Mouse (Mus musculus): ENCODE data around the gene Slc38a6. TPM values are rescaled to one million over a fixed set of nuclear protein-coding genes. Genes with fewer than 3 reads are reported as not detected.

The Slc38a6 gene
- total RNA-seq, 1 experiment = 17.4 TPM

DNA sequence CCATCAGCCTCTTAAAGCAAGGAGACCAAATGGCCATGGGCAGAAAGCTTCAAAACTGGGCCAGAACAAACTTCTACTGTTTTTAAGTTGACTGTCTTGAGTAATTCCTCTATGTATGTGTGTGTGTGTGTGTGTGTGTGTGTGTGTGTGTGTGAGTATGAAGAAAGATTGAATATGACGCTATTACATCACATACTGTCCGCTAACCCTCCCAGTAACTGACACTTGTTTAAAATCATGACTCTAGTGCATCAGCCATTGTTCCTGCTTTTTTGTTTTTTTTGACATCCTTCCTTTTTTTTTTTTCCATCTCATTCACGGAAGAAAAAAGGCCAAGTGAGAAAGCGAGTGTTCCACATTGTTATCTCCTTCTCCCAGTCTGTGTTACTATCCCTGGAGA, 72.9 kb downstream of the Slc38a6 start:
- peaks cover 0 to 7% of the 10 kb centered on the region in 2 experiments; a peak in 3 of 4 replicates for H3K4me1 ChIP-seq (ENCODE audit: control insufficient read depth in 2 of 2, insufficient read depth in 2 of 2, low read length in 2 of 2, poor library complexity in 1 of 2)
- peaks cover 2% of the 10 kb centered on the region; the same call in 1 of the 2 replicates for H3K36me3 ChIP-seq (ENCODE audit: control insufficient read depth, insufficient read depth, low read length, poor library complexity, severe bottlenecking)
- H3K9me3 ChIP-seq (ENCODE audit: control insufficient read depth, insufficient read depth, low read depth, low read length) = no peaks in the 10 kb centered on the region
- in situ Hi-C loops (cut with MboI; ENCODE audit: low sequenced_read_pairs in 2 of 2, unreplicated experiment in 2 of 2) = no loop called here
- H3K4me3 ChIP-seq (ENCODE audit: insufficient read depth in 1 of 2, low read depth in 1 of 2, low read length in 2 of 2, poor library complexity in 1 of 2, severe bottlenecking in 1 of 2) = no peak overlapping the region
- no peak for DNase-seq (ENCODE audit: low read depth, low spot score)
- TF ChIP-seq ZNF384 (IDR thresholded peaks at IDR 0.05; ENCODE audit: low read depth, low read length) = no peak
- no peak for TF ChIP-seq ZC3H11A (IDR thresholded peaks at IDR 0.05; ENCODE audit: borderline replicate concordance, low read depth, low read length)
- no peak for TF ChIP-seq CHD2 (IDR thresholded peaks at IDR 0.05; ENCODE audit: low read depth, low read length)
- no peak for TF ChIP-seq MAFK (IDR thresholded peaks at IDR 0.05; ENCODE audit: insufficient read depth, low read depth, low read length)
- no peak for TF ChIP-seq HCFC1 (IDR thresholded peaks at IDR 0.05; ENCODE audit: borderline replicate concordance, insufficient read depth, low read length)
- no peak overlapping the region for H3K27ac ChIP-seq (ENCODE audit: insufficient read depth, low read depth, low read length, poor library complexity, severe bottlenecking)
- H3K9ac ChIP-seq (ENCODE audit: insufficient read depth, low read depth, low read length, poor library complexity, severe bottlenecking) = no peak overlapping the region

DNA sequence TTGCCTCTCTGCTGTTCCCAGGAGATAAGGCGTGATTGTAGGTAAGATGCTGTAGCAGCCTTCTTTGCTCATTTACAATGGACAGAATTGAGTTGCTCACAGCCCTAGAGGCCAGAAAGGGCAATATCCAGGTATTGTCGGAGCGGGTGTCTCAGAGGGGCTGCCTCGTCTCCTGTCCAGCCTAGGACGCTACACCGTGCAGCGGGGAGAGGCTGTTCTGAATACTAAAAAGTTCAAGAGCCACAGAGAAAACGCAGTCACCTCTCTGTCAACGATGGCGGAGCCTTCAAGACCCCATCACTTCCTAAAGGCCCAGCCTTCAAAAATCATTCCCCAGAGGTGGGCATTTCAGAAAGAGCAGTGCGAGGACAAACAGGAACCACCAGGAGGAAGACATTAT, 74.6 kb downstream of the Slc38a6 start:
- in situ Hi-C loops (cut with MboI; ENCODE audit: low sequenced_read_pairs in 2 of 2, unreplicated experiment in 2 of 2) = no loop called here
- Histone ChIP-seq H3K4me1 (ENCODE audit: control insufficient read depth in 2 of 2, insufficient read depth in 2 of 2, low read length in 2 of 2, poor library complexity in 1 of 2) (peaks cover 0 to 5% of the 10 kb centered on the region in 2 experiments; a peak in 3 of 4 replicates), H3K4me3 (ENCODE audit: insufficient read depth in 1 of 2, low read depth in 1 of 2, low read length in 2 of 2, poor library complexity in 1 of 2, severe bottlenecking in 1 of 2) (no peak overlapping the region), H3K27ac (ENCODE audit: insufficient read depth, low read depth, low read length, poor library complexity, severe bottlenecking) (no peak overlapping the region), H3K9ac (ENCODE audit: insufficient read depth, low read depth, low read length, poor library complexity, severe bottlenecking) (no peak overlapping the region), H3K9me3 (ENCODE audit: control insufficient read depth, insufficient read depth, low read depth, low read length) (no peaks in the 10 kb centered on the region), H3K36me3 (ENCODE audit: control insufficient read depth, insufficient read depth, low read length, poor library complexity, severe bottlenecking) (no peaks in the 10 kb centered on the region)
- no peak for DNase-seq (ENCODE audit: low read depth, low spot score)
- TF ChIP-seq ZC3H11A (IDR thresholded peaks at IDR 0.05; ENCODE audit: borderline replicate concordance, low read depth, low read length) (no peak), HCFC1 (IDR thresholded peaks at IDR 0.05; ENCODE audit: borderline replicate concordance, insufficient read depth, low read length) (no peak), ZNF384 (IDR thresholded peaks at IDR 0.05; ENCODE audit: low read depth, low read length) (no peak), CHD2 (IDR thresholded peaks at IDR 0.05; ENCODE audit: low read depth, low read length) (no peak), MAFK (IDR thresholded peaks at IDR 0.05; ENCODE audit: insufficient read depth, low read depth, low read length) (no peak)

GRCm38 (mm10) chr12:73363401-73363800, 76.8 kb downstream of the Slc38a6 start:
- Histone ChIP-seq H3K36me3 (ENCODE audit: control insufficient read depth, insufficient read depth, low read length, poor library complexity, severe bottlenecking) (no peaks in the 10 kb centered on the region), H3K4me1 (ENCODE audit: control insufficient read depth in 2 of 2, insufficient read depth in 2 of 2, low read length in 2 of 2, poor library complexity in 1 of 2) (peaks cover 2 to 3% of the 10 kb centered on the region in 2 experiments; a peak in 2 of 4 replicates), H3K9ac (ENCODE audit: insufficient read depth, low read depth, low read length, poor library complexity, severe bottlenecking) (no peak overlapping the region), H3K9me3 (ENCODE audit: control insufficient read depth, insufficient read depth, low read depth, low read length) (no peaks in the 10 kb centered on the region), H3K4me3 (ENCODE audit: insufficient read depth in 1 of 2, low read depth in 1 of 2, low read length in 2 of 2, poor library complexity in 1 of 2, severe bottlenecking in 1 of 2) (no peak overlapping the region), H3K27ac (ENCODE audit: insufficient read depth, low read depth, low read length, poor library complexity, severe bottlenecking) (no peak overlapping the region)
- DNase-seq (ENCODE audit: low read depth, low spot score) = no peak
- TF ChIP-seq ZNF384 (IDR thresholded peaks at IDR 0.05; ENCODE audit: low read depth, low read length) = no peak
- no peak for TF ChIP-seq ZC3H11A (IDR thresholded peaks at IDR 0.05; ENCODE audit: borderline replicate concordance, low read depth, low read length)
- no peak for TF ChIP-seq MAFK (IDR thresholded peaks at IDR 0.05; ENCODE audit: insufficient read depth, low read depth, low read length)
- no peak for TF ChIP-seq CHD2 (IDR thresholded peaks at IDR 0.05; ENCODE audit: low read depth, low read length)
- no peak for TF ChIP-seq HCFC1 (IDR thresholded peaks at IDR 0.05; ENCODE audit: borderline replicate concordance, insufficient read depth, low read length)
- in situ Hi-C loops (cut with MboI; ENCODE audit: low sequenced_read_pairs in 2 of 2, unreplicated experiment in 2 of 2) = no loop called here

DNA sequence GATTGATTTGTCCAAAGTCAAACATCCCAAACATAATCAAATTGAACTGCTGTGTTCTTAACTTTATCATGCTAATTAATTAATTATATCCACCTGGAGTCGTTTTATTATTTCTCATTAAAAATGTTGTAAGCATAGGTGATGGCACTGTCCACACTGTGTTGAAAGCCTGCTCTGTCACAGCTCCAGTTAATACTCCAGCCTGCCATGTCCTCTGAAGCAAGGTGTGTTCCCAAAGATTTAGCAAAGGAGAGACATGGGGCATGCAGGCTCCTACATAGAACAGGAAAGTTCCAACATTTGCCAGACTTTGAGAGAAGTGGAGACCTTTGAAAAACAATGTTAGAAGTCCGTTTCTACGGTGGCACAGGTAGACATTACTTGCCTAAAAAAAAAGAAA, 77.4 kb downstream of the Slc38a6 start:
- no peak for TF ChIP-seq ZNF384 (IDR thresholded peaks at IDR 0.05; ENCODE audit: low read depth, low read length)
- no peak for TF ChIP-seq HCFC1 (IDR thresholded peaks at IDR 0.05; ENCODE audit: borderline replicate concordance, insufficient read depth, low read length)
- no peak for TF ChIP-seq CHD2 (IDR thresholded peaks at IDR 0.05; ENCODE audit: low read depth, low read length)
- no peak for TF ChIP-seq ZC3H11A (IDR thresholded peaks at IDR 0.05; ENCODE audit: borderline replicate concordance, low read depth, low read length)
- TF ChIP-seq MAFK (IDR thresholded peaks at IDR 0.05; ENCODE audit: insufficient read depth, low read depth, low read length) = no peak
- in situ Hi-C loops (cut with MboI; ENCODE audit: low sequenced_read_pairs in 2 of 2, unreplicated experiment in 2 of 2) = no loop called here
- DNase-seq (ENCODE audit: low read depth, low spot score) = no peak

GRCm38 (mm10) chr12:73366581-73366980, 80.0 kb downstream of the Slc38a6 start:
- DNase-seq (ENCODE audit: low read depth, low spot score) = no peak
- TF ChIP-seq CHD2 (IDR thresholded peaks at IDR 0.05; ENCODE audit: low read depth, low read length) = no peak
- TF ChIP-seq ZNF384 (IDR thresholded peaks at IDR 0.05; ENCODE audit: low read depth, low read length) = no peak
- no peak for TF ChIP-seq HCFC1 (IDR thresholded peaks at IDR 0.05; ENCODE audit: borderline replicate concordance, insufficient read depth, low read length)
- no peak for TF ChIP-seq MAFK (IDR thresholded peaks at IDR 0.05; ENCODE audit: insufficient read depth, low read depth, low read length)
- no peak for TF ChIP-seq ZC3H11A (IDR thresholded peaks at IDR 0.05; ENCODE audit: borderline replicate concordance, low read depth, low read length)
- Histone ChIP-seq H3K36me3 (ENCODE audit: control insufficient read depth, insufficient read depth, low read length, poor library complexity, severe bottlenecking) (no peaks in the 10 kb centered on the region), H3K27ac (ENCODE audit: insufficient read depth, low read depth, low read length, poor library complexity, severe bottlenecking) (no peak overlapping the region), H3K4me1 (ENCODE audit: control insufficient read depth in 2 of 2, insufficient read depth in 2 of 2, low read length in 2 of 2, poor library complexity in 1 of 2) (peaks cover 3 to 4% of the 10 kb centered on the region in 2 experiments; a peak in 2 of 4 replicates), H3K9me3 (ENCODE audit: control insufficient read depth, insufficient read depth, low read depth, low read length) (no peaks in the 10 kb centered on the region), H3K4me3 (ENCODE audit: insufficient read depth in 1 of 2, low read depth in 1 of 2, low read length in 2 of 2, poor library complexity in 1 of 2, severe bottlenecking in 1 of 2) (no peak overlapping the region), H3K9ac (ENCODE audit: insufficient read depth, low read depth, low read length, poor library complexity, severe bottlenecking) (no peak overlapping the region)
- in situ Hi-C loops (cut with MboI; ENCODE audit: low sequenced_read_pairs in 2 of 2, unreplicated experiment in 2 of 2) = no loop called here

More for the DNA sequence above, 77.4 kb downstream of the Slc38a6 start:
- Histone ChIP-seq H3K9ac (ENCODE audit: insufficient read depth, low read depth, low read length, poor library complexity, severe bottlenecking) (no peak overlapping the region), H3K9me3 (ENCODE audit: control insufficient read depth, insufficient read depth, low read depth, low read length) (no peaks in the 10 kb centered on the region), H3K36me3 (ENCODE audit: control insufficient read depth, insufficient read depth, low read length, poor library complexity, severe bottlenecking) (no peaks in the 10 kb centered on the region), H3K4me3 (ENCODE audit: insufficient read depth in 1 of 2, low read depth in 1 of 2, low read length in 2 of 2, poor library complexity in 1 of 2, severe bottlenecking in 1 of 2) (no peak overlapping the region), H3K27ac (ENCODE audit: insufficient read depth, low read depth, low read length, poor library complexity, severe bottlenecking) (no peak overlapping the region), H3K4me1 (ENCODE audit: control insufficient read depth in 2 of 2, insufficient read depth in 2 of 2, low read length in 2 of 2, poor library complexity in 1 of 2) (peaks cover 3% of the 10 kb centered on the region in 2 experiments; a peak in 2 of 4 replicates)

All from ES-E14 (cell line).